Mouse (Mus musculus): ENCODE measurements around the gene Tcp11.

Gene Tcp11

DNA sequence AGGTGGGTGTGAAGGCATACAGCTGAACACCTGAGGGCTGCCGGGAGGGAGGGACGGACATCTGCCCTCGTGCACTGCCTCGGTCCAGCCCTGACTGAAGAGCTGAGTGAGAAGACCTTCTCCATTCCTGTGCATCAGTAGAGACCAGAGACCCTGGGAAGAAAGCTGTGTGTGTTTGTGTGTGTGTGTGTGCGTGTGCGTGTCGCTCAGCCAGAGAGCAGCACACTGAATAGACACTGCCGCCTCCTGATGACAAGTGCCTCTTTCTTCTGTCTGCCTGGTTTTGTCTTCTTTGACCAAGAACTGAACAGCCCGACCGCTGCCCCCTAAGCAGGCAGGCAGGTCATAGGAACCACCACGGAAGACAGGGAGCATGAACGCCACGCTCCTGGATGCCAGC is 39.1 kb downstream of the Tcp11 start:
- no peak for DNase-seq (ENCODE audit: low read depth, low spot score)

DNA sequence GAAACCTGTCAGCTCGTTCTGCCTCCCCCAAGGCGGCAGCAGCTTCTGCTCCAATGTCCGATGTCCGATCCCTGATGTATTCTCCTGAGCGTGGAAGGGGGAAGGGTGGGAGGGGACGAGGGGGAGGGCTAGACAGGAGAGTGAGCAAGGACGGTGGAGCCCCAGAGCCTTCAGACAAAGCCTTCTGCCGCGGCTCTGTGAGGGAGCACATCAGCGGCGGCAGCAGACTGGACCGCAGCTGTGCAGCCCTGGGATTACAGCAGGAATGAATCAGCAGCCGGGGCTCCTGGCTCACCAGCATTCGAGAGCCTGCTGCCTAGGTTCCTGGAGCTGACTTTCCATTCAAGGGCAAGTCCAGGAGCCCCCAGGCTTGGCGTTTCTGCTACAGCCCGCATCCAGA is 39.8 kb downstream of the Tcp11 start:
- peak; percentile 73 for DNase-seq (ENCODE audit: low read depth, low spot score)

DNA sequence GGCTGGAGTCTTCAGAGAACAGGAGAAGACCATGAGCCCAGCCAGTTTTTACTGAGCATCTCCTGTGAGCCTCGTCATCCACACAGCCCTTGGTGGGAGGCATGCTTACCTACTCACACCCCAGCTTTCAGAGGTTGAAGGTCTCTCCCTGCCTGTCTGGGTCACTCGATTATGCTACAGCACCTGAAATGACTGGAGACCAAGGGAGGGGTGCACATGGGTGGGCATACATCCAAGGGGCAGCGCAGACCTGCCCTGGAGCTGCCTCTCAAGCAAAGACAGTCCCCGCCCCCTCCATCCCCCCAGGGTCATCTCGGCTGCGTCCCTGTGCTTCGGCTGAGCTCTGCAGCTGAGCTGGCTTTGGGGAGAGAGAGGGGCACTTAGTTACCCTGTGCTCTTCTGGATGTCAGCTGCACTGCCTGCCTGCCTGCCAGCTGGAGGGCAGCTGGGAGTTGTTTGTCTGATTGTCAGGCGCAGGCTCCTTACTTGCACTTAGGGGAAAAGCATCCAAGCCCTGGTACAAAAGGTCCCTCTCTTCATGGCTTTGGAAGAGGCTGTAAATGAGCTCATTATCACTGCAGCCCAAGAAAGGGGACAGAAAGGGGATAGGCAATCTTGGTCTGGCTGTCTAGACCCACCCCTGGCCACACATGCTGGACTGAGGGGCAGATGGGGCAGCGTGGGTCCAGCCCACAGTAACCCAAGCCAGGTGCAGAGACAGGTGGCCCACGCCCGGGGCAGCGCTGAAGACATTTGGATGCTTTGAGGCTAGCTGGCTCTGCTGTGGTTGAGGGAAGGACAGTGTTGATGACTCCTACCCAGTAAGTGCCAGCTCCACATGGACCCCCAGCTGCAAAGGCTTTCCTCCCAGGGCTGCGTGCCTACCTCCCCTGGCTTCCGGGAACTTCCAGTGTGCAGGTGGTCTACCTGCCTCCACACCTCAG is 43.4 kb downstream of the Tcp11 start:
- peak; percentile 75 for DNase-seq (ENCODE audit: low read depth, low spot score)

DNA sequence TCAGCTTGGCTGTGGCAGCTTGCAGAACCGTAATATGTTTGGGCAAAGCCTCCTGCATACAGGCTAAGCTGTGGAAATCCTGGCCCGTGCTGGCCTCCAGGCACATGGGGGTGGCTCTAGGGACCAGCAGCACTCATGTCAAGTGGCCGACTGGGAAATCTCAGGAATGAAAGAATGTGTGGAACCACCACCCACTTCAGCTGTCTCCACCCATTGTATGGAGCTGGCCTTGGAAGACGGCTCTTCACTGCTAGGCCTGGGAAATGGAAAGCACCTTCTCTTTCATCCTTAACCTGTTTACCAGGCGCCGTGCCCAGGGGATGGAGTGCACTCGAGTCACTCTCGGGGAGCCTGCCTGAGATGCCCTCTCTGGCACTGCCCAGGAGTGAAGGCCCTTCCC is 45.5 kb downstream of the Tcp11 start:
- no peak for DNase-seq (ENCODE audit: low read depth, low spot score)

DNA sequence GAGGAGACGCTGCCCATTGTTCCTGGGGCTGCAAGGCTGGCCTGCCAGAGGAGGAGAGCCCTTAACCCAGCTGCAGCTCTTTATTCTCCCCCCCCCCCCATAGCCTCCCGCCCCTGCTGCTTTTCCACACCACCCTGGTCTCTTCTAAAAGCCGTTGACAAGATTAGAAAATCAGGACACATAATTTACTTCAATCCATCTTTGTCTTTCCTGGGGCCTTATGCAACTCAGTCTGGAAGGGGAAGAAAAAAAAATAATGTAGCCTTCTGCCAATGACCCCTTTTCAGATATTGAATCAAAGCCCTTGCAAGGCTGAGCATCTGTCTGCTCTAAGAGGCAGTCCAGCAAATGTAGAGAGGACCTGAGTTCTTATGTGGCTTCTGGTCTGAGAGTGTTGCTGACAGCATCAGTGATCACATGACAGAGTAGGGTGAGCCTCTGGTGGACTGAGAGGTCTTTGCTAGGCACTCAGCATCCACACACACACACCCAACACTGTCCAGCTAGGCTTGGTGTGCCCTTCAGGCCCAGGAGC is 47.3 kb downstream of the Tcp11 start:
- no peak for DNase-seq (ENCODE audit: low read depth, low spot score)

GRCm38 (mm10) chr17:28032219-28032618 is 48.2 kb downstream of the Tcp11 start:
- no peak for DNase-seq (ENCODE audit: low read depth, low spot score)

DNA sequence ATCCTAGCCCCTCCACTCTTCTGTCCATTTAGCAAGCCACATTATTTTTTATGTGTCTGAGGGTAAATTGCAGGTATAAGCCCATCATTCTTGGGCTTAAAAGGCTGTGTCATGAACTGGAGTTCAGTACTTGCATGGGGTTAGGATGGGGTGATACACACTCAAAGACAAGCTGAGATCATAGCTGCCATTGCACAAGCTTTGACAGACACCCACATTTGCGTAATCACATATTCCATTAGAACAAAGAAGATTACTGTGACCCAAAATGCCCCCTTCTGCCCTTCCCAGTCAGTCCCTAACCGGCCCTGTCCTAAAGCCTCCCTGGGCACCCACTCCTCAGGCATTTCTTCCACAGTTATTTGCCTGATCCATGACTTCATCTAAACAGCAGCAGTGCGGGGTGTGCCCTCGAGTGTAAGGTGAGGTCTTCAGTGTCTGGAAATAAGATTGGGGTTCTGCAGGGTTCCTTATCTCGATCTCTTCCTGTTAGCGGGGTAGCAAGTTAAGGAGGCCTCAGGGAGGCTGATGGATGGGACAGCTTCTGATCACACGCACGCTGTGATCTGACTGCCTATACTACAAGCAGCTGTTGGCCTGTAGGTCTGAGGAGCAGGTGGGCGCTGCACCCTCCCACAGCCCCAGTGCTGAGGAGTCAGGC is 49.0 kb downstream of the Tcp11 start:
- no peak for DNase-seq (ENCODE audit: low read depth, low spot score)

- peak; percentile 85 for DNase-seq (ENCODE audit: low read depth, low spot score)
Measured at GRCm38 (mm10) chr17:28030446-28030845, 50.0 kb downstream of the Tcp11 start.

- no peak for DNase-seq (ENCODE audit: low read depth, low spot score)
Measured at GRCm38 (mm10) chr17:28029308-28029707, 51.1 kb downstream of the Tcp11 start.

- no peak for DNase-seq (ENCODE audit: low read depth, low spot score)
Measured at GRCm38 (mm10) chr17:28028236-28028635, 52.2 kb downstream of the Tcp11 start.

DNA sequence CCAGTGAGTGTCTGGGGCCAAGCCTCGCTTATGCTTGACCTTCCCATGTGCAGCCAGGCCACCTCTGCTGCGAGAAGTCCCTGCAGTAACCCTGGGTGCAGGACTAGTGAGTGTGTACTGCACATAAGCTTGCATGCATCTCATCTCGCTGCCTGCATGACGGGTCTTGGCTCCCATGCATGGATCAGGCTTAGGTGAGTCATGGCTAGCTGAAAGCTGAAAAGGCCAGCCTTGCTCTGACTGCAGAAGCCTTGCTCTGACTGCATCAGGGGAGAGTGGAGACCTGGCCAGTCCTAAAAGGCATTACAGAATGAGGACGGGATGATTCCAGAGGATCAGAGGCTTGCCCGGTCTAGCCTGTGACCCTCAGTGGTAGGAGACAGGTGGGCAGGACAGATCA is 53.2 kb downstream of the Tcp11 start:
- no peak for DNase-seq (ENCODE audit: low read depth, low spot score)

DNA sequence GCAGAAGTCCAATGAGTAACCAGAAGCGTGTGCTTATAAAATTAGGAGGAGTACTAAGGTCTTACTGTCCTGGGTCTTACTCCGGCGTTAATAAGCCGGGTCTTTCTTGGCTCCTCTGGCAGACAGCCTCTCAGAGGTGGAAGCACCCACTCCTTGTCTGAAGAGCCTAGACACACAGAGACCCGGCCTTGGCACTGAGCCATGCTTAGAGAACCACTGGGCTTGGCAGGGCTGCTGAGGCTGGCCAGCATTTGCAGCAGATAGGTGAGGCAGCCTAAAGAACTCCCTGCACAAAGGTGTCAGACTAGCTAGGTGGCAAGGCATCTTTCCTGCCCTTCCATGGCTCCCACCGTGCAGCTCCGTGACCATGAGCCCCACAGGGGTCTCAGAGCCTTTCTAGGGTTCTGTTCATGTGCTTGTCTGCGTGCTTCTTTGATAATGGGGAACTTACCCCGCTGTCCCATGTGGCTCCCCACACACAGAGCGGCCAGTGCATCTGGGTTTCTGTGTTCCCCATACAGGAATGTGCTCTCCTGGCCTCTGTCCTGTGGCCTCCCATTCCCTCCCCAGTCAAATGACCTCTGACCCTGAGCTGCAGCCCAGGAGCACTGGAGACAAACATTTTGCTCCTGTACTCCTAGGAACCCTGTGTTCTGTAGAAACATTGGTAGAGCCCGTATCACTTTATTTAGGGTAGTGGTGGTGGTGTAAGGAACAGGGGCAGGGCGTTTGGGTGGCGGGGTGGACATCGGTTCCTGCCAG is 54.1 kb downstream of the Tcp11 start:
- DNase-seq (ENCODE audit: low read depth, low spot score) = no peak

GRCm38 (mm10) chr17:28025541-28025961 is 54.9 kb downstream of the Tcp11 start:
- DNase-seq (ENCODE audit: low read depth, low spot score) = no peak

- peak; percentile 91 for DNase-seq (ENCODE audit: low read depth, low spot score)
Measured at GRCm38 (mm10) chr17:28022854-28023655, 57.4 kb downstream of the Tcp11 start.

GRCm38 (mm10) chr17:28021911-28022310 is 58.5 kb downstream of the Tcp11 start:
- DNase-seq (ENCODE audit: low read depth, low spot score) = no peak

GRCm38 (mm10) chr17:28019785-28020696 is 60.4 kb downstream of the Tcp11 start:
- DNase-seq (ENCODE audit: low read depth, low spot score) = no peak

- DNase-seq (ENCODE audit: low read depth, low spot score) = peak; percentile 77
Measured at GRCm38 (mm10) chr17:28018776-28019175, 61.7 kb downstream of the Tcp11 start.

GRCm38 (mm10) chr17:28018344-28018743 is 62.1 kb downstream of the Tcp11 start:
- DNase-seq (ENCODE audit: low read depth, low spot score) = no peak

Data from brain, adult 2 months (tissue).